Mouse (Mus musculus) urinary bladder, adult 18-20 months (tissue): ENCODE results near the gene Mettl27.
A peak's percentile ranks its signal among the peaks of the same experiment; 100 is the strongest.

ENCODE experiments used
- DNase-seq, 2 experiments: peaks; one replicate each; pipeline ENCODE4 v3.0.0; 2022; ENCODE audit warnings: low spot score in 2 of 2, mixed read lengths in 2 of 2

The Mettl27 gene

DNA sequence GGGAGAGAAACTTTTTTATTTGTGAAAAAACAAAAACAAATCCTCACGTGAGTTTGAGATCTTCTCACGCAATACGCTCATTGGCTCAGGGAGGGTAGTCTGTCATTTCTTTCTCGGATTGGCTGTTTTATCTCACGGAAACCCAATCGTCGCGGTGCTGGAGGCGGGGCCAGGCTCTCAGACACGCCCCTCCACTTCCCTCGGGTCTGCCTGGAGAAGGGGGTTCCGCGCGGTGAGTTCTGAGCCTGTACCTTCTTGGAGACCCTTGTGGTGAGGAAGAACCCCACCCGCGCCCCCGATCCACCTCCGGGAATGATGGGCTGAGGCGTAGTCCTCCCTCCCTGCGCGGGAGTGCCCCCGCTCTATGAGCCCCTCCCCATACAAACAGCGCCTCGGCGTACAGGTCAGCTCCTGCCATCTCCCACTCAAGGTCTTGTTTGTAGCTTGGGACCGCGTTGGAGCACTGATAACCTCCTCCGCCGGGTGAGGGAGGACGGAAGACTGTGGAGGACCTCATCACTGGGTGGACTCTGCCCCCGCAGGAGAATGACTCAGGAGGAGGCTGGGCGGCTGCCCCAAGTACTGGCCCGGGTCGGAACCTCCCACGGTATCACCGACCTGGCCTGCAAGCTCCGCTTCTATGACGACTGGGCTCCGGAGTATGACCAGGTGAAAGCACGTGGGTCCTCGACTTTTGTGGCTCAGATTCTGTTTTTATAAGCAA is at the start of gene Mettl27:
TSS of gene Mettl27 (plus strand) at position 190 of the 724 bp plus-strand sequence.
- DNase-seq: peak; percentile 88

DNA sequence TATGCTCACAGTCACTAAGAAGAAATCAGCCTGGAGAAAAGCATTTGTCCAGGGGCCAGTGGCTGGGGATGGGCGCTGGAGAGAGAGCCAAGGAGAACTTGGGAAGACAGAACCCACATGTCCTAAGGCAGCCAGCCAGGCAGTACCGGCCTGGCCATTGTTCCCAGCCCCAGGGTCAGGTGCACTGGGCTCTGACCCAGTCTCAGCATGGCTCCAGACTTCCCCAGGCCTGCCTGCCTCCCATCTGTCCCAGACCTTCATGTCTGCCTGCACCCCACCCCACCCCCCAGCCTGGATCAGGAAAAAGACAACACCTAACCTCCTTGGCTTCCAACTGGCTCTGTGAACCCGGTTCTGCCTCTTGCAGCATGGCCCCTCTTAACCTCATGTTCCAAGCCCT is 49.1 kb upstream of the Mettl27 start:
- no peak for DNase-seq

DNA sequence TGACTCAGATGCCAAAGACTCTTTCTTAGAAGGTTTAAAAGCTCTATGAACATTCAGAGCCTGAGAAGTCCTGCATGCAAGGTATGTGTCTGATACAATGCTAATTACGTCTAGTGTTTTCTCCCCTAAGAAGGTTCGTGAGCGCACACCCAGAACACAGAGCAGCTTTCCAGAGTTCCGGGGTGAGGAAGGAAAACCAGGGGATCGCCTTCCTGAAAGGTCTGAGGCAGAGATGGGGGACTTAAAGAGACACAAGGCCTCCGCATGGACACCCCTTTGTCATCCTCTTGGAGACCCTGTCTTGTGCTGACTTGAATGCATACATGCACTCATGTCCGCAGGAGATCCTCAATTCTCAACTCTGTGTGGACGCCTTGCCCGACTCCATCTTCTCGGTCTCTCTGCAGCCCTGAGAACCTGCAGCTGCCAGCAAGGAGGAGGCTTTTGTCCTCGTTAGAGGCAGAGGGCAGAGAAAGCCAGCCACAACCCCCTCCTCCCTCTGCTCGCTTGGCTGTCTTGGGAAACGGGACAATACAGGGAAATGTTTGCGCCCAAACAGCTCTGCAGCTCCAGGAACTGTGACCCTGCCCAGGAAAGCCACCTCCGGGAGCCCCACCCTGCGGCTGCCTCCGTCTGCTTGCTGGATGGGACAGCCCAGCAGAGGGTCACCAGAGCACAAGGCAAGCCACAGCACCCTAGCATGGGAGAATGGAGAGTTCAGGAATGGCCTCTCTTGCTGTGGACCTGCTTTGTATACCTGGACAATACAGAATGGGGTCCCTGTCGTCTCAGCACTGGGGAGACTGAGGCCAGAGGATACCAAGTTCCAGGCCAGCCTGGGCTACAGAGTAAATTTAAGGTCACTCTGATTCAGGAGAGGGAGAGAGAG is 44.5 kb upstream of the Mettl27 start:
- no peak for DNase-seq

DNA sequence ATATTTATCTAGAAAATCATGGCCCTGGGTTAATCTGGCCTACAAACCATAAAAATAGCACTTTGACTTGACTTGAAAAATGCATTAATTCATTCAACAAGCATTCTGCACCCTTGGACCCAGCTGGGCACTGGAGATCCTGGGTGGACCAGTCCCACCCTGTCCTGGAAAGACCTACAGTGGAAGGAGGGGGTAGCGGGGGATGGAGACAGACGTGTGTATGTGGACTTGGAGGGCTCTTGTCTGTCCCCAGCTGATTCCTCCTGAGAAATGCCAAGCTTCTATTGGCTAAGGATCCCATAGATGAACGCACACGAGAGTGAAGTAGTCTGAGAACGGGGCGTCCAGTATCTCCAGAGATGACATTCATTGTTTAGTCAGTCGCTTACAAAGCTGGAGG is 43.7 kb upstream of the Mettl27 start:
- no peak for DNase-seq

DNA sequence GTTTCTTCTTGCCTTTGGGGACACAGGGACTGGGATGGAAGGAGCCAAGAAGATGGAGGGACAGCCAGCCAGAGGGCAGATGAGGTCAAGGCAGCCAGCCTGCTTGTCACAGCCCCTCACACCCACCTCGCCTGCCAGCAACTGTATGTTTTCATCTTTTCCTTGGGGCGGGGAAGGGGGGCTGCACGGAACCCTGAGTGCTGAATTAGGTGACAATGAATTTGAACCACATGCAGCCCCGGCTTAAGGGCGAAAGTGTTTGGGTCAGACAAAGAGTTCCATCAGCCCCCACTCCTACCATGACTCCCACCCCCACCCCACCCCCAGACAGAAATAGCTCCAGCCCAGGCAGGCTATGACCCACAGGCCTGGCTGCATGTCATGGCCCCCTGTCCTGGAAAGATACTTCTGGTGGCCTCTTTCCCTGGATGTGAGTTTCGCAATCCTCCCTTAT is 41.5 kb upstream of the Mettl27 start:
- no peak for DNase-seq

DNA sequence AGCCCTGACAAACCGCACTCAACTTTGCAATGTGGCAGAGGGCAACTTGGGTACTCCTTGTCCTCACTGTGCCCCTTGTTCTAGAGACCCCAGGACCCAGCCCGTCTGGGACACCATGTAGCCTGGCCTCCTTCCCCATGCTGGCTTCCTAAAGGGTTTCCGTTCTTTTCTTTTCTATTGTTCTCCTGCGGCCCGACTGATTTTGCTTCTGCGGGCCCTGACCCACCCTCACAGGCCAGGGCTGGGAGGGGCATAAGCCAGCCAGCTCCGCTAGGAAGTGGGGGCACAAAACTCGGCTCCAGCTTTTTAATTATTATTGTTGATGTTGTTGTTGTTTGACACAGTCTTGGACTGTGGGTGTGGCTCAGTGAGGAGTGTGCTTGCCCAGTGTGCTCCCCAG is 40.6 kb upstream of the Mettl27 start:
- DNase-seq: no peak

DNA sequence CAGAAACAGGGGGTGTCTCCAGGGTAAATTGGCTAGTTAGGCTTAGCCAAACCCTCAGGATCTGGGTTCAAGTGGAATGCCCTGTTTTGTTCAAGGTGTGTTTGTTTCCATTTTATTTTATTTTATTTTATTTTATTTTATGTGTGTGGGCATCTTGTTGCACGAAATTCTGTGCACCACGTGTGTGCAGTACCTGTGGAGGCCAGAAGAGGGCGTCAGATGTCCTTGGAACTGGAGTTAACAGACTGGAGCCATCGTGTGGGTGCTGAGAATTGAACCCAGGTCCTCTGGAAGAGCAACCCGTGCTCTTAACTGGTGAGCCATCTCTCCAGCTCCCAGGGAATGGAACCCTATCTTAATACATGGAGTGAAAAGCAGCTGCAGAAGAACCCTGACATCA is 39.5 kb upstream of the Mettl27 start:
- DNase-seq: no peak

DNA sequence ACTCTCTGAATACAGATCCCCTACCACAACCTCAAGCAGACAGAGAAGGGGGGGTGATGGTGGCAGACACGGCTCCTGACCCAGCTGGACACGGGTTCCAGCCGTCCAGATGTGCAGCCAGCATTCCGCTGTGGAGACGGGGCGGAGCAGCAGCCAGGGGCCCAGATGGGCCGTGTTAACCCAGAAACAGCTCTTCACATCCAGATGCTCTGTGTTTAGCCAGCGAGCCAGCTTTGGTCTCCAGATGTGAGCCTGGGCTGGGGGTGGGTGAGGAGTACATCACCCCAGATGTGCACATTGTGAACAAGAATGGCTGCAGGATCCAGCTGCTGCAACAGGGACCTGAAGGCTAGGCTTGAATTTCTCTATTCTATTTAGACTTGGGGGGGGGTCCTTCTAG is 36.9 kb upstream of the Mettl27 start:
- peak in 1 of 2 experiments; percentile 25 for DNase-seq

DNA sequence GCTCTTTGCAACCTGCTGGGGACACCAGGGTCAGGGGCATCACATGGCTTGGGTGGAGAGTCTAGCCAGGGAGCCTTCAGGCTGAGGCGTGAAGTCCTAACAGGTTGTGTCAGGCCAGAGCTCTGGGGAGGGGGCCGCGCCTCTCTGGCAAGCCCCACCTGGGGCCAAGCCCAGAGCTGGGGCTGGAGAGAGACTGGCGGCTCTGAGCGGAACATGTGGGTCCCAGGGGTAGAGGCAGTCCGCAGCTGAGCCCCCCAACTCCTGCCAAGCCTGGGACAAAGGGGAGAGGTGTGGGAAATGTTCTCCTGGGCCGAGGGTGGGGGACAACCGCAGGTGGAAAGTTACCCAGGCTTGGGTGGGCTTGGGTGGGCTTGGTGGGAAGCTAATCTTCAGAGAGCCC is 35.2 kb upstream of the Mettl27 start:
- no peak for DNase-seq

DNA sequence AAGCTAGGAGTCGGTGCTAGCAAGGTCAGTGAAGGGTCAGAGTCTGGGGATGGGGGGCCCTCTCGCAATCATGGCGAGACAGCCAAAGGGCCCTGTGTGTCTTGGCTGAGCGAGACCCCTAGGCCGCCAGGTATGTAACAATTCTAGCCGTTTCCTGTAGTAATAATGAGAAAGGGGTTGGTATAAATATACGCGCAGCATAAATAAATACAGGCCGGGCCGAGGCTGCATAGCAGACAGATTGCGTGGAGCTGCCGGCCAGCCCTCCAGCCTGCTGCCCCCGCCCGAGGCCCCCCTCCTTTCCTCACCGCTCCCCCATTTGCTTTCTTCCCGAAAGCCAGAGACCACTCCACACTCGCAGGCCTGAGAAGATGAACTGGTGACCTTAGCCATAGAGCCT is 34.6 kb upstream of the Mettl27 start:
- DNase-seq: no peak

DNA sequence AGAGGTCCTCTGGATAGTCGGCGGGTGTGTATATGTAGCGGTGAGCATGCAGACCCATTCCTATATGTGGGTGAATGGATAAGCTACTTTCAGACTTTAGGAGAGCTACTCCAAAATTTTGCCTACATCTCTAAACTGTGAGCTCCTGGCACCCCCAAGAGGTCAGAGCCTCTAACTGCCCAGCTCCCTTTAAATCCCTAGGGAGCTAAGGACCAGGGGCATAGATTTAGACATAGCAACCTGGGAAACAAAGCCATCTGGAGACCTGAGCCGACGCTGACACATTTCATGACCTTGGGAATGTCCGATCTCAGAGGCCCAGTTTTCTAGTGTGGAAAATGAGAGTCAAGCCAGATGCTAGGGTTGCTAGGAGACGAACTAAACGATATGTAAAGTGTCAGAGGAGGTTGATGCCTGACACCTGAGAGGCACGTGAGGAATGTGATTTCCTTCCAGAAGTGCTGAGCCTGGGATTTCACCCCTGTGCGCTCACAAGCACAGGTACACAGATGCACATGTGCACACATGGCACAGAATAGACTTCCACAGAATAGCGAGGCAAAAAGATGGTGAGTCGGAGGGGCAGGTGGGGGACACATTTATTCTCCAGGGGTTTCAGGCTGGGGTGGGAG is 31.0 kb upstream of the Mettl27 start:
- DNase-seq: no peak

DNA sequence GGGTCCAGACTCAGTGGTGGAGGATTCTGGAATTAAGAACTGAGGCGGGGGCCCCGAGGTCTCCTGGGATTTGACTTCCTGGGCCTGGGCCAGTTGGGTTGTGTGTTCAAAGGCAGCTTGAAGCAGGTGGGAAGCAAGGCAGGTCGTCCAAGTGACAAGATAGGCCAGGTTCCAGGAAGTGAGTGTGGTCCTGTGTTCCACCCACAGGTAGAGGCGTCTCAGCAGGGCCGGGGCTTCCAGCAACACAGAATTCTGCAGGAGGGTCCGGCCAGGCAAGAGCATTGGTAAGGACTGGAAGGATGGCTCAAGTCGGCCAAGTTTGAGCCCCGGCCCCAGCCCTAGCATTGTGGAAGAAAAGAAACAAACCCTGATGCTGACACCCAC is 30.5 kb upstream of the Mettl27 start:
- DNase-seq: no peak

DNA sequence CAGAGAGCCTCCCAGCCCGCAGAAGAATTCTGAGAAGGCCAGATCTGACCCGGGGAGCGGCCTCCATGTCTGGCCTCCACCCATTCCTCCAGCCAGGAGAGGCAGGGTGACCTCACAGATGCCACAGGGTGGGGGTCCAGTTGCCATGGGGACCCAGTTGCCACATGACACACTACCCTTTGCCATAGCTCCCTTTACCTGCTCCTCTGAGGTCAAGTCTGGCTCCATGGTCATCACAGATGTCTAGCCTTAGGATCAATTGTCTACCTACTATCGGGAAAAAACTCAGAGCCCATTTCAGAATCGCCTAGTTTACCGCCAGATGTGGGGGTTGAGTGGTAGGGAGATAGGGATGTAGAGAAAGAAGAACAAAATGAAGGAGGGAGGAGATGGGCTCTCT is 25.5 kb upstream of the Mettl27 start, which contains the start of gene Tmem270:
TSS of gene Tmem270 (minus strand) at position 101 of the 400 bp plus-strand sequence.
- no peak for DNase-seq

DNA sequence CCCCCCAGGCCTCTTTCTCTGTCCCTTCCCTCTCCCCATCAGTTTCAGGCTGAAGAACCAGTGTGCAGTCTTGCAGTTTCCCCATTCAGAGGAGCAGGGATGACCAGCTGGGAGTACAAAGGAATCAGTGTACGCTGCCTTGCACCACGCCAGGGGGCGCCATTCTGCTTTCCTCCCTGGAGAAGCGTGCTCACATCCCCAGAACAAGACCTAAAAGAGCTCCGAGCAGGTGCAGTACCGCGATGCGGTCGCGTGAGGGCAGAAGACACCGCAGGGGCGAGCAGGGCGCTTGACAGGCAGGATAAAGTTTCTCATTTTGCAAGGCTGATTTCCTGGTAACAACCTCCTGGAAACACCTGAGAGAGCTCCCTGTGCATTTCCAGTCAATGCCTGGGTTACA is 25.0 kb upstream of the Mettl27 start:
- DNase-seq: peak; percentile 90 to 98

DNA sequence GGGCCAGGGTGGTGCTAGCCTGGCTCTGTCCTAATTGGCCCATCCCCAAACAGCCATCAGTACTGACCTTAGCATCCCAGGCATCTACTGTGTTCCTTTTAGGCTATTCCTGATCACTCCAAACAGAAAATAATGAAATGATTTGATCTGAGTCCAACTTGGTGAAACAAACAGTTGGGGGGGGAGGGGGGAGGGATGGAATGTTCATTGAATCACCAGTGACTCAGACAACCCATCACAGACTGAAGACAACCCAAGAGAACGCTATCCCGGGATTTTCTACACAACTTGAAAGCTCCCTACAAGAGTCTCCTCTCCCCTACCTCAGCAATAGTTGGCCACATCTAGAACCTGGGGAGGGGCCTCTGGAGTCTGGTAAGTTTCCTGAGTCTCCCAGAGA is 20.3 kb upstream of the Mettl27 start:
- DNase-seq: no peak

DNA sequence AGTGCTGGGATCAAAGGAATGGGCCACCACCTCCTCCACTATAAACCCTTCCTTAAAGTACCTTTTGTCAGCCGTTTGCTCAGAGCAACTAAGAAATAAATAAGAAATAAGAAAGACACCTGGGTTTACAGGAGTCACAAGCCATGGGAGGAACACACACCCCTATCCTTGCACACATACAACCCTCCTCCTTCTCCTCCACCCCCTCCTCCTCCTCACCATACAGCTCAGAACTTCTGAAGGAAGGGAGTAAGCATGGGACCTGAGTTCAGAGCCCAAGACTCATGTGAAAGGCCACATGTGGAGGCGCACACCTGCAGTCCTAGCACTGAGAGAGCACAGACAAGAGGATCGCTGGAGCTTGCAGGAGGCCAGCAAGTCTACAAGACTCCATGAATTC is 18.8 kb upstream of the Mettl27 start:
- no peak for DNase-seq

DNA sequence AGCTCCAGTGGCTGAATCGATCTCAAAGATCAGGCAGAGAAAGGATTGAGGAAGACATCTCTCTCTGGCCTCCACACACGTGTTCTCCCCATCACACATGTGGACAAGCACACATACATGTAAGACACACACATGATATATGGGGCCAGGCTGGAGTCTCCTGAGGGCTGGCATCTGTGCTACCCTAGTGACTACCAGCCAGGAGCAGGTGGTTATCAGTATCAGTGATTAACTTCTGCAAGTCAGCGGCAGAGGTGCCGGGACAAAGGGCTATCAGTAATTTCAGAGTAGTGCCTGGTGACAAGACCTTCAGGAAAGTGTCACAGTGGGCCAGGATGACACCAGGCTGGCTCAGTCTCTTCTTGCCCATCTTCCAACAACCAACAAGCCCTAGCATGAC is 18.4 kb upstream of the Mettl27 start:
- no peak for DNase-seq

DNA sequence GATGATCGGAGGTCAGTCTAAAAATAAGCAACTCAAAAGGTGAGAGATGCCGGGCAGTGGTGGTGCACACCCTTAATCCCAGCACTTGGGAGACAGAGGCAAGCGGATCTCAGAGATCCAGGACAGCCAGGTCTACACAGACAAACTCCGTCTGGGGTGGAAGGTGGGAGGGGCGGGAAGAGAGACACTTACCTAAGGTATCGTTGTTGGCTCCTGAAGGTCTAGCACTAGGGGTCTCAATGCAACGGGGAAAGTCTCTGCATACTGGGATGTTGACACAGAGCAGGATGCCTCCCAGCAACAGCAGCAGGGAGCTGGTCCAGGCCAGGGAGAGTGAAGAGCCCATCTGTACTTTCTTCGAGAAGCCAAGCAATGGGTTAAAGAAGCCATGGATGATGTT is 17.7 kb upstream of the Mettl27 start:
- no peak for DNase-seq

DNA sequence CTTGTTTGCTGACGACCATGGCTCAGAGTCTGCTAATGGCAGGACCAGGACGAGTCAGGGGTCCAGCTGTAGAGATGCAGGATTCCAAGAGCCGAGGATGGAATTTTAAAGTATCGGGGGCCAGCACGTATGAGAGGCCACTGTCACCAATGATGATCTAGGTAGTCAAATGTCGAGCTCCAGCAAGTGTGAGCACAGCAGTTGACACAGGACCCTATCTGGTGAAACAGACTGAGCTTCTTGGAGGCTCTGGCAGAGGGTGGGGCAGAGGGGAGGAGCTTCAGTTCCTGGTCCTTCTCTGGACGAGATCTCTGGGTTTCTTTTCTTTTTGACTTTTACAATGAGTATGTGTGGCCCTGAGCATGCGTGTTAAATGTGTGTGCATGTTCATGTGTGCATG is 16.9 kb upstream of the Mettl27 start, which contains the start of gene Cldn13:
TSS of gene Cldn13 (minus strand) at position 216 of the 400 bp plus-strand sequence.
- DNase-seq: no peak

DNA sequence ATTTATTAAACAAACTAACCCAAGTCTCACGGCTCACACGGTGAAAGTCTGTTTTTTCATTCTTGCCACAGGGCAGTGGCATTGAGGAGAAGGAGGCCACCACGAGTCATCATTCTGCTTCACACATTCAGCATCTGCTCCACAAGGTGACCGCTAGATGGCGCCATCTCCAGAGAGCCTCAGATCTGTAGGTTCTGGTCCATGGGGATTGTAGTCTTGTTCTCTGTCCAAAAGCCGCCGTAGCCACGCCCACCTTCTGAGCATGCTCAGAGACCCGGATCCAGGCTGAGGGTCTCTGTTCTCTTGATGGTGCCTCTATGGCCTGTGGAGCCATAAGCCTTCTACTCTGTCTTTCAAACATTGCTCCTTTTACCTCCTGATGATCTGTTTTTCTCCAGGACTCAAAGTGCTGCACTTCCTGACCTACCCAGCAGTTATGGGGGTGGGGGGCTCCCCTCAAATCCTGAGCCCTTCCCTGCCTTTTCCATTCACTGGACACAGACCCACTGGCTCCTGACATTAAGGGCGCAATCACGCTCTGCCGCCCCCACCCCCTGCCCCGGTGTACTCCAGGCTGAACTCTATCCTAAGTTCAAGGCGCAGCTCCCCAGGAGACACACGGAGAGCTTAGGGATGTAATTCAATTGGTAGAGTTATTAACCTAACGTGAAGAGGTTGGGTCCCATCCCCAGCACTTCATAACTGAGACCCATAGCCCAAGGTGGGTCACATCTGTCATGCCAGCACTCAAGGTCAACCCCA is 13.9 kb upstream of the Mettl27 start:
- peak; percentile 37 to 44 for DNase-seq

DNA sequence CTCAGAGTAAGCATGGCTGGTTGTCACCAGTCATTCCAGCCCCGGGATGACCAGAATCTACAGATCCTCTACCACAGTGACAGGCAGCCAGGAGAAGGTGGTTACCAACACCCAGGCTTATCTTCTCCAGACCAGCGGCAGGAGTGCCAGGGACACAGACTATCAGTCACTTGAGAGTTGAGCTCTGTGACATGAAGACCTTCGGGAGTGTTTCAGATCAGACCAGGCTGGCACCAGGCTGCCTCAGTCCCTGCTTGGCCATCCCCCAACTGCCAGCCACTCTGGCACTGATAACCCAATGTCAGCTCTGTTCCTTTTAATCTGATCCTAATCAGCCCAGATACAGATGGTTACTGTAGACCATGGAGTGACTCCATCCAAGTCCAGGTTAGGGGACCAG is 13.1 kb upstream of the Mettl27 start:
- no peak for DNase-seq
